ENCODE assay signal across 8 mouse cellular contexts in genomic region chr10:127041274-127041766, GRCm38 (mm10). TPM values are rescaled to one million over a fixed set of nuclear protein-coding genes. Genes with fewer than 3 reads are reported as not detected.
A peak's percentile ranks its signal among the peaks of the same experiment; 100 is the strongest.
DNase-seq lines count a peak whose midpoint lies in the region; ATAC-seq and TF ChIP-seq lines count a peak whose summit lies in the region.

TSS of gene Mettl1 (plus strand) at chr10:127041414.
TSS of gene Eef1akmt3 (minus strand) at chr10:127041513.

- no peaks in the 10 kb centered on the region for H3K9me3 ChIP-seq in kidney, postnatal 0 days (replicated peaks; ENCODE audit: low read length)

- ATAC-seq in frontal cortex, adult (ENCODE audit: low TSS enrichment): peak; percentile 46
- ATAC-seq in kidney, postnatal 0 days (replicated peaks; ENCODE audit: low FRiP score, low read depth): peak; percentile 49
- ATAC-seq in megakaryocyte, adult 5-6 weeks (ENCODE audit: poor library complexity, severe bottlenecking): peak; percentile 53

- H3K4me2 ChIP-seq in kidney, postnatal 0 days (ENCODE audit: low read length): peak within 1 kb of the TSS; percentile 99

- TF ChIP-seq CTCF in kidney, postnatal 0 days (IDR thresholded peaks at IDR 0.05; ENCODE audit: low read depth): no peak

- H3K9ac ChIP-seq in kidney, postnatal 0 days (ENCODE audit: low read depth, low read length): peak within 1 kb of the TSS; percentile 73

- under 1% methylated on average over 28 of the region's 28 CpGs for WGBS in kidney, postnatal 0 days

- H3K4me3 ChIP-seq in kidney, postnatal 0 days (replicated peaks; ENCODE audit: low read depth, low read length): peak within 1 kb of the TSS; percentile 89

- H3K4me1 ChIP-seq in kidney, postnatal 0 days (replicated peaks; ENCODE audit: insufficient read depth, low read length): peaks cover 9% of the 10 kb centered on the region

- H3K27ac ChIP-seq in kidney, postnatal 0 days: peak within 1 kb of the TSS; percentile 77

- H3K27me3 ChIP-seq in kidney, postnatal 0 days (ENCODE audit: insufficient read depth, low read length): no peaks in the 10 kb centered on the region

- DNase-seq in frontal cortex, adult 2 months (ENCODE audit: extremely low spot score in 1 of 2, low spot score in 1 of 2): no peak
- DNase-seq in 3134 (ENCODE audit: extremely low read depth, insufficient read length, low spot score): peak; percentile 72
- DNase-seq in adrenal gland, postnatal 14 days: peak; percentile 40
- DNase-seq in gastrocnemius, postnatal 25 days: peak; percentile 32
- DNase-seq in kidney, postnatal 0 days (ENCODE audit: low spot score): no peak
- peak; percentile 68 for DNase-seq in testis, postnatal 10 days (ENCODE audit: low spot score)

- H3K36me3 ChIP-seq in kidney, postnatal 0 days (ENCODE audit: insufficient read depth, low read length): 0 out of 2 replicates have a peak, but pooled peaks cover 4% of the 10 kb centered on the region

RNA-seq across cellular contexts. Expression of gene Mettl1, which starts in this region (rescaled TPM):
- 13.9 and 14.0 TPM in 2 replicates for polyA plus RNA-seq in frontal cortex, adult 2 months (2012; rRNA removed)
- 12.4 and 18.1 TPM in 2 replicates for total RNA-seq in adrenal gland, postnatal 14 days (2021)
- 1 to 10 TPM; 7.9 to 9.5 TPM for total RNA-seq in gastrocnemius, postnatal 25 days (2021)
- polyA plus RNA-seq in kidney, postnatal 0 days (2015; fragmentation: Nextera tagmentation; extraction: Ambion mirVana): 37.4 and 40.2 TPM in 2 replicates
- 4.2 and 5.4 TPM in 2 replicates for total RNA-seq in megakaryocyte, adult 5-6 weeks (2015)
- 3.5 and 8.9 TPM in 2 replicates for total RNA-seq in megakaryocyte, adult 5-6 weeks (2017)

RNA-seq across cellular contexts. Expression of gene Eef1akmt3, which starts in this region (rescaled TPM):
- polyA plus RNA-seq in frontal cortex, adult 2 months (2012; rRNA removed): 0.18 and 0.27 TPM in 2 replicates
- 0.15 and 0.23 TPM in 2 replicates for total RNA-seq in adrenal gland, postnatal 14 days (2021)
- under 1 TPM; 0.15 to 0.24 TPM for total RNA-seq in gastrocnemius, postnatal 25 days (2021)
- 0.89 and 1.3 TPM in 2 replicates for polyA plus RNA-seq in kidney, postnatal 0 days (2015; fragmentation: Nextera tagmentation; extraction: Ambion mirVana)
- total RNA-seq in megakaryocyte, adult 5-6 weeks (2015): not detected in 2 replicates
- total RNA-seq in megakaryocyte, adult 5-6 weeks (2017): 0.08 TPM in 1 of 2 replicates, not detected in the other

Comparison
In these comparisons a context has a peak if more than half of its experiments do, and no peak if none do; other contexts are left out.
1. DNase-seq: peak in 3134 (single experiment), adrenal gland, postnatal 14 days (single experiment), gastrocnemius, postnatal 25 days (single experiment) and testis, postnatal 10 days (single experiment); none in frontal cortex, adult 2 months (0 of 2) and kidney, postnatal 0 days (single experiment).
2. Peak in every context shown above with its lines, with median percentiles within 50 percentile points of each other: ATAC-seq.